Mouse (Mus musculus): ENCODE data around the gene Csk. TPM values are rescaled to one million over a fixed set of nuclear protein-coding genes. Genes with fewer than 3 reads are reported as not detected.

Gene Csk
- polyA plus RNA-seq, 1 experiment from 2014 or later = 42.3 TPM

DNA sequence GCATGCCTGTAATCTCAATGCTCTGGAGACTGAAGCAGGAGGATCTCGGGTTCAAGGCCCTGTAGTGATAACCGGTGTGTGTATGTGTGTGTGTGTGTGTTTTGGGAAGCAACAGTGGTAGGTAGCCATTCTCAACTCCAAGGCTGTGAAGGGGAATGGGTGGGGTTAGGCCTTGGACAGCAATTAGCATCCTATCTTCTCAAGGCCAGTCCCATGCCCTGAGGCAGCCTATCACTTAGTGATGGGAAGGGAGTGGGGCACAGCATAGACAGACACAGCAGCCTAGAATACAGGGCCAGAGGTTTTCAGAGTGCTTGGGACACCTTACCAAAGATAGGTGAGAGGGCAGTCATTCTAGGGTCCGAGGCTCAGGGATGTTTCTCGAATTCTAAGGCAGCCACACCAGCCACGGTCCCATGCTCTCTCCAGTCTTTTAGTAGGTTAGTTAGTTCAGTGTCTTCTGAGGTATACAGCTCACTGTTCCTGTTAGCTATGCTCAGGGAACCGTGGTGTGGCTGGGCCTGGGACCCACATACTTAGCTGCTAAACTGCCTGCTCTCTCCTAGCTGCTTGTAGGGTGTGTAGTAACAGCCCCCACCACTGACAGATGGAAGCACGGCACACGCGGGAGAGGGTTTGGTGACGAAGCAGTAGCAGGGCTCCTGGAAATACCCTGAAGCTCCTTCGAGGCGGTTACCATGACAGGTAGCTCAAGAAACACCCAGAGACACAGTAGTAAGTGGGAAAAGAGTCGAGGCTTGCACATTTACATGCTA, 11.5 kb downstream of the Csk start:
- Histone ChIP-seq H3K36me3 (peaks cover 29% of the 10 kb centered on the region), H3K4me1 (replicated peaks) (peaks cover 91% of the 10 kb centered on the region), H3K27me3 (ENCODE audit: insufficient read depth, poor library complexity, severe bottlenecking) (peaks cover 9% of the 10 kb centered on the region), H3K27ac (no peak overlapping the region; the same call in 1 of the 2 replicates), H3K4me3 (no peak overlapping the region), H3K9me3 (no peaks in the 10 kb centered on the region)
- no peak for DNase-seq (ENCODE audit: low spot score)
- 89% methylated on average over 13 of the region's 13 CpGs for WGBS

DNA sequence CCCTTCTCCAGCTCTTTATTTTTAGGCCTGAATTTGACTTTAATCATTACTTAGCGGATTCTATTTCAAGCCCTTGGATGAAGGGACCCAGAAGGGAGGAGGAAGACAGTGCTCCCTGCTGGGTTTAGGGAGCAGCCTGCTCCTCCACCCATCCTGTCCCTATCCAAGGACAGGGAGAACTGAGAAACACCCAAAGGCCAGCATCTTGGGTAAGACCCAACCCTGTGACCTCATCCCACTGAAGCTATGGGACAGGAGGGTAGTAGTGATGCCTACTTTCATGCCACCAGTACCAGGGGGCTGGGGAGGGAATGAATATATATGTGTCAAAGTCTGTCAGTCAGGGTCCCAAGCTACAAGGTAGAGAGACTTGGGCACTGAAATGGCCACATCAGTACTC, 12.4 kb downstream of the Csk start:
- no peaks in the 10 kb centered on the region for H3K9me3 ChIP-seq
- H3K36me3 ChIP-seq = peaks cover 29% of the 10 kb centered on the region
- peaks cover 88% of the 10 kb centered on the region for H3K4me1 ChIP-seq (replicated peaks)
- no peak overlapping the region for H3K27ac ChIP-seq
- 85% methylated on average over 1 of the region's 1 CpGs for WGBS
- H3K4me3 ChIP-seq = peak overlapping the region; percentile 35; the same call in 1 of the 2 replicates
- DNase-seq (ENCODE audit: low spot score) = no peak
- H3K27me3 ChIP-seq (ENCODE audit: insufficient read depth, poor library complexity, severe bottlenecking) = peaks cover 2% of the 10 kb centered on the region; the same call in 1 of the 2 replicates

- Histone ChIP-seq H3K4me3 (peak overlapping the region; percentile 35), H3K27me3 (ENCODE audit: insufficient read depth, poor library complexity, severe bottlenecking) (no peaks in the 10 kb centered on the region), H3K9me3 (no peaks in the 10 kb centered on the region), H3K36me3 (peaks cover 31% of the 10 kb centered on the region), H3K4me1 (replicated peaks) (peaks cover 82% of the 10 kb centered on the region), H3K27ac (peak overlapping the region; percentile 78)
- DNase-seq (ENCODE audit: low spot score) = no peak
- 32% methylated on average over 15 of the region's 15 CpGs for WGBS
Measured at GRCm38 (mm10) chr9:57640384-57640783, 13.0 kb downstream of the Csk start.

DNA sequence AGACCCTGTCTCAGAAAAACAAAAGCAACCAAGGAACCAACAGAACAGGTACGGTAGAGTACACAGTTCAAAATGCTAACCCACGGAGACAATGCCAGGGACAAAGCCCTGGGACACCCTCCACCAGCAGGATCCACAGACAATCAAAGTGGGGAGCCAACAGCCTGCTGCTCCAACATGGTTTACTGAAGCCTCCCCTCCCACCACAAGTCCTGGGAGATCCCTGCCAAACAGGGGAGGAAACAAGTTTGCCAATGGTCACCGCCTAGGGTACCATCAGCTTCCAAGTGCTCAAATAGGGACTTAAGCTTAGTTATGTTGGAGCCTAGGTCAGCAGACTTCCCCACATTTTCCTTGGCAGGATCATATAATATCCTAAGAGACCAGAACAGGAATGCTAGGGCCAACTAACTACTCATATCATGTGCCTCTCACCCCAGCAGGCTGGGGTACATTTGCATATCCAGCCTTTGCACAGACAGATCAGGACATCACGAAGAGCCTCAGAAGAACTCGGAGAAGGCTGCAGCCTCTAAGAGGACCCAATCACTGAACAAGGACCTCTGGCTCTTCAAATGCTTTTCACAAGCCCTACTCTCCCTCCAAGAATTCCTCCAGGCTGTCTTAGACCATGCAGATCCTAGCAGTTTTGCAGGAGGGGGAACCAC, 13.6 kb downstream of the Csk start:
- WGBS = 72% methylated on average over 5 of the region's 5 CpGs
- H3K27me3 ChIP-seq (ENCODE audit: insufficient read depth, poor library complexity, severe bottlenecking) = no peaks in the 10 kb centered on the region
- peaks cover 79% of the 10 kb centered on the region for H3K4me1 ChIP-seq (replicated peaks)
- H3K4me3 ChIP-seq = peak overlapping the region; percentile 35
- no peaks in the 10 kb centered on the region for H3K9me3 ChIP-seq
- H3K27ac ChIP-seq = peak overlapping the region; percentile 78
- no peak for DNase-seq (ENCODE audit: low spot score)
- H3K36me3 ChIP-seq = peaks cover 32% of the 10 kb centered on the region

- 45% methylated on average over 8 of the region's 8 CpGs for WGBS
- no peaks in the 10 kb centered on the region for H3K27me3 ChIP-seq (ENCODE audit: insufficient read depth, poor library complexity, severe bottlenecking)
- peaks cover 39% of the 10 kb centered on the region for H3K36me3 ChIP-seq
- peak overlapping the region; percentile 35 for H3K4me3 ChIP-seq
- peak overlapping the region; percentile 78 for H3K27ac ChIP-seq
- no peak for DNase-seq (ENCODE audit: low spot score)
- H3K9me3 ChIP-seq = no peaks in the 10 kb centered on the region
- peaks cover 78% of the 10 kb centered on the region for H3K4me1 ChIP-seq (replicated peaks)
Measured at GRCm38 (mm10) chr9:57638651-57639459, 14.6 kb downstream of the Csk start.

DNA sequence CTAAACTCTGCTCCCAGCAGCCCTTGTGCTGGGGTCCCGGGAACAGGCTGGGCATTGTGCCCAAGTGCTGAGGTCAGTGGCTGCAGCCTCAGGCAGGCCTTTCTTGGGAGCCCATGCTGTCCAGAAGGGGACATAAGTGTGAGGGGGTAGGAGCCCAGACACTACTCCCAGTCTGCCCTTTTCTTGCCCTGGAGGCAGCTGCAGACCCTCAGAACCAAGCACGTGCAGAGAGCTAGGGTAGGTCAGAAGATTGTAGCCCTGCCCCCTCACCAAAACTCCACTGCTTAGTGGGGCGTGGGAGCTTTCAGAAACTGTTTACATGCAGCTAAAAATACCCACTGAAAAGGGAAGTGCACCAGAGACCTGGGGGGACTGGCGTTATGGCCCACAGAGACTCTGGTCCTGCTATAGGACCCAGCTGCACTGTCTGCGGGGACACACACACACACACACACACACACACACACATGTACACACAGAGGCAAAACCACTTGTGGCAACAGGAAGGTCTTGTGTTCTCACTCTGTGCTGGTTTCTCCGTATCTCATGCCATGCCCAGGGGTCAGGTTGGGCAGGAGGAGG, 15.6 kb downstream of the Csk start:
- no peak overlapping the region for H3K4me3 ChIP-seq
- H3K27ac ChIP-seq = peak overlapping the region; percentile 78
- H3K9me3 ChIP-seq = no peaks in the 10 kb centered on the region
- no peak for DNase-seq (ENCODE audit: low spot score)
- peaks cover 49% of the 10 kb centered on the region for H3K36me3 ChIP-seq
- H3K4me1 ChIP-seq (replicated peaks) = peaks cover 73% of the 10 kb centered on the region
- H3K27me3 ChIP-seq (ENCODE audit: insufficient read depth, poor library complexity, severe bottlenecking) = no peaks in the 10 kb centered on the region
- 68% methylated on average over 6 of the region's 6 CpGs for WGBS

DNA sequence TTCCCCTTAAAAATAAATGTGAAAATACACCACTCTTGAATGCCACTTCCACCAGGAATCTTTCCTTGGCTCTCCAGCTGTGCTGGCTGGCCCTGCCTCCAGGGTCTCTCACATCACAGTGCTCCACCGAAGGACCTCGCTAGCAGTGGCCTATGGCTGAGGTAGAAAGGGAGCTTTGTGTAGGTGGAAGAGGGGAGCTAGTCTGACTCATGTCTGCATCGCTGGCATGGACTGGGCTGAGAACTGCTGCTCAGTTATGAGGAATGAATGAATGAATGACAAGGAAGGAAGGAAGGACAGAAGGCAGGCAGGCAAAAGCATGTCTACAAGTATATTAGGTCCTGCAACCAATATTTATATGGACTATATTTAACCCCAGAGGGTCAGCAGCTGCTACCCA, 16.2 kb downstream of the Csk start:
- no peaks in the 10 kb centered on the region for H3K27me3 ChIP-seq (ENCODE audit: insufficient read depth, poor library complexity, severe bottlenecking)
- H3K9me3 ChIP-seq = no peaks in the 10 kb centered on the region
- DNase-seq (ENCODE audit: low spot score) = no peak
- no peak overlapping the region for H3K4me3 ChIP-seq
- 78% methylated on average over 3 of the region's 3 CpGs for WGBS
- peaks cover 68% of the 10 kb centered on the region for H3K4me1 ChIP-seq (replicated peaks)
- peaks cover 48% of the 10 kb centered on the region for H3K36me3 ChIP-seq
- H3K27ac ChIP-seq = peak overlapping the region; percentile 78; the same call in 1 of the 2 replicates

DNA sequence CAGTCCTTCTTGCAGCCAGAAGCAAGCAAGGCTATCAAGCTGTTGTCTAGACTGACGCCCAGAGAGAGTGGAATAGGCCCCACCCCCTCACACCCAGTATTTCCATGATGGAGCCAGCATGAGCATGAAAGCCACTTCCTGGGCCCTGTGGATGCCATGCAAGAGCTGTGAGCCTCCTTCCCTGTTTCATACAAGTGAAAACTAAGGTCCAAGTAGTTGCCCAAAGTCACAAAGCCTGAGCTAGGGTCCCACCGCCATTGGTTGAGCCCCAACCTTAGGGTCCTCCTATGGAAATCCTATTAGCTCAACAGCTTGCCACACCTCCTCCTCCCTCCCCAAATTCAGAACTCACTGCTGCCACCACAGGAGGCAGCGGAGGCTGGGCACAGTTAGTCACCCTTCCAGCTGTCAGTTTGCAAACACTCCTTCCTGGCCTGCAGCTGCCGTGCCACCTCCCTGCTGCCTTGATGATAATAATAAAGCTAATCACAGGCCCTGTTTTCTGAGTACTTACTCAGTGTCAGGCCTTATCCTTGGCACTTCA, 19.9 kb downstream of the Csk start:
- H3K36me3 ChIP-seq = peaks cover 70% of the 10 kb centered on the region

GRCm38 (mm10) chr9:57629118-57629874, 24.1 kb downstream of the Csk start:
- 74% methylated on average over 14 of the region's 14 CpGs for WGBS
- H3K27me3 ChIP-seq (ENCODE audit: insufficient read depth, poor library complexity, severe bottlenecking) = no peaks in the 10 kb centered on the region
- no peak overlapping the region for H3K4me3 ChIP-seq
- H3K9me3 ChIP-seq = no peaks in the 10 kb centered on the region
- H3K4me1 ChIP-seq (replicated peaks) = peaks cover 26% of the 10 kb centered on the region
- DNase-seq (ENCODE audit: low spot score) = peak; percentile 73
- H3K36me3 ChIP-seq = peaks cover 99% of the 10 kb centered on the region
- H3K27ac ChIP-seq = 0 out of 2 replicates have a peak overlapping the region, but pooled peaks have one; percentile 54

More for the DNA sequence above, 19.9 kb downstream of the Csk start:
- Histone ChIP-seq H3K4me3 (no peak overlapping the region), H3K4me1 (replicated peaks) (peaks cover 31% of the 10 kb centered on the region), H3K9me3 (no peaks in the 10 kb centered on the region), H3K27me3 (ENCODE audit: insufficient read depth, poor library complexity, severe bottlenecking) (no peaks in the 10 kb centered on the region), H3K27ac (no peak overlapping the region)
- DNase-seq (ENCODE audit: low spot score) = no peak
- WGBS = 56% methylated on average over 4 of the region's 4 CpGs

- Histone ChIP-seq H3K9me3 (no peaks in the 10 kb centered on the region), H3K4me1 (replicated peaks) (peaks cover 24% of the 10 kb centered on the region), H3K27ac (no peak overlapping the region), H3K27me3 (ENCODE audit: insufficient read depth, poor library complexity, severe bottlenecking) (no peaks in the 10 kb centered on the region), H3K36me3 (peaks cover 99% of the 10 kb centered on the region), H3K4me3 (no peak overlapping the region)
- WGBS = 91% methylated on average over 12 of the region's 12 CpGs
- DNase-seq (ENCODE audit: low spot score) = no peak
Measured at GRCm38 (mm10) chr9:57628717-57629116, 24.7 kb downstream of the Csk start.

DNA sequence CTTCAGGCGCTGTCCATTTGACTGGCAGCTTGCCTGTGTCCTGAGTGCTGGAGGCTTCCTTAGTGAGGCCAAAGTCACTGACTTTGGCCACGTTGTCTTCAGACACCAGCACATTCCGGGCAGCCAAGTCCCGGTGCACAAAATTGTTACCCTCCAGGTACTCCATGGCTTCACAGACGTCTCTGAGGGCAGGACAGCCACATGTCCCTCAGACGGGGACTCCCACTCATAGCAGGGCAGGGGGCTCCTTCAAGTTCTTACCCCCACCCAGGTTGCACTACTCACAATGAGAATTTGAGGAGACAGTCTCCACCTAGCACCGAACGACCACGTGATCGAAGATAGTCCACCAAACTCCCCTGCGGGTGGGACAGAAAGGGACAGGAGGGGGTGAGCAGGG, 25.5 kb downstream of the Csk start:
- WGBS = 92% methylated on average over 11 of the region's 11 CpGs
- Histone ChIP-seq H3K9me3 (no peaks in the 10 kb centered on the region), H3K27me3 (ENCODE audit: insufficient read depth, poor library complexity, severe bottlenecking) (no peaks in the 10 kb centered on the region), H3K27ac (no peak overlapping the region), H3K4me1 (replicated peaks) (peaks cover 19% of the 10 kb centered on the region), H3K36me3 (peaks cover 92% of the 10 kb centered on the region), H3K4me3 (no peak overlapping the region)
- no peak for DNase-seq (ENCODE audit: low spot score)

- Histone ChIP-seq H3K9me3 (no peaks in the 10 kb centered on the region), H3K4me1 (replicated peaks) (peaks cover 19% of the 10 kb centered on the region), H3K4me3 (no peak overlapping the region), H3K36me3 (peaks cover 85% of the 10 kb centered on the region), H3K27me3 (ENCODE audit: insufficient read depth, poor library complexity, severe bottlenecking) (no peaks in the 10 kb centered on the region), H3K27ac (no peak overlapping the region)
- 92% methylated on average over 17 of the region's 17 CpGs for WGBS
- no peak for DNase-seq (ENCODE audit: low spot score)
Measured at GRCm38 (mm10) chr9:57627191-57627590, 26.2 kb downstream of the Csk start.
